Mouse (Mus musculus): ENCODE results near the gene Kcng4.

Gene Kcng4

DNA sequence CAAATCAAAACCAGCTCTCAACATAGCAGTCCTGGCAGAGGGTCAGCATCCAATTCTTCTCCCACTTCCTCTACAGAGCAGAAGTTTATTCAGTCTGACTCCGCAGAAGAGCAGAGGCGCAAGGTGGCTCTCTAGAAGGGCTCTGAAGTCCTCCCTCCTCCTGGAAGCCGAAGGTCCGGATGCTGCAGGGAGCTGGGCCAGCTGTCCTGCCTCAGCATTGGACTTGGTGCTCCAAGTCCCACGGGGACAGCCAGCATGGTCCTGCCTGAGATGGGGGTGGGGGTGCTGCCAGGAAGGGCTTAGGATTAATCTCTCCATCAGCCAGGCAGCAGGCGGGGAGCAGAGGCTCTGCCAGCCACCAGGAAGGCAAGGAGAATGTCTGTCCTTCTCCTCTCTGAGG, at the start of gene Kcng4:
Kcng4 (minus strand) TSS at position 303 of the 400 bp plus-strand sequence.
- no peak for DNase-seq

DNA sequence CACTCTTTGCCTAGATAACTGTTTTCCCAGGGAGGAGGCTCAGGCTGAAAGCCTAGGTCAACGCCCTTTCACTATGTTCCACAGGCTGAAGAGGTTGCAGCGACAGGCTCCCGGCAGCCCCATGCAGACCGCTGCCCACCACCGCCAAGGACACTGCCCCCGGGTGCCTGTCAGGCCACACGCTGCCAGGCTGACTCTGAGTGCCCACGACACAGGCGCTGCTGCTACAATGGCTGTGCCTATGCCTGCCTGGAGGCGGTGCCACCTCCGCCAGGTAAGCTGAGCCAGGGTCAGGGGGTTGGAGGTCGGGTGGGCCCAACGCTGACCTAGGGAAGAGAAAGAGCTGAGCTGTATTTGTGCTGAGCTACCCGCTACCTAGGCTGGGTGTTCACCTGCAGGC, 43.7 kb upstream of the Kcng4 start:
- no peak for DNase-seq

DNA sequence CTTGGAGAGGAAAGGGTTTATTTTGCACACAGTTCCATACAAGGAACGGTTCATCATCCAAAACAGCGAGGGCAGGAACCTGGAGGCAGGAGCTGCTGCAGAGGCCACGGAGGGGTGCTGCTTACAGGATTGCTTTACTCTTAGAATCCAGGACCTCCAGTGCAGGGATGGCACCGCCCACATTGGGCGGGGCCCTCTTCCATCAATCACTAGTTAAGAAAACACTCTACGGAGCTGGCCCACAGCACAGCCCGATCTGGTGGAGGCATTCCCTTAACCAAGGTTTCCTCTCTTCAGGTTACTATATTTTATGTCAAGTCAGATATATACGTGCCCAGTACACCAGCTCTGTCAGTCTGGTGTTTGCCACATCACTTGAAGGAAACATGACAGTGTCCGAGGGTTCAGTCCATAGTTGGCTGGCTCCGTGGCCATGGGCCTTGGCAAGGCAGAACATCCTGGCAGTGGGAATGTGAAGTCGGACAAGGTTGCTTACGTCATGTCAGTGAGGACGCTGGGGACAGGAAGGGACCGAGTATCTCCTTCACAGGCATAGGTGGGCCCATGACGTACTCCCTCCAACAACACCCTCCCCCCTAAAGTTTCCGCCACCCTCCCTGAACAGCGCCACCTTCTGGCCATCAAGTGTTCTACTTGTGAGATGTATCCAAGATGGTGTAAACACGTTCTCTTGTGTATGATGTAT, 42.8 kb upstream of the Kcng4 start:
- no peak for DNase-seq

DNA sequence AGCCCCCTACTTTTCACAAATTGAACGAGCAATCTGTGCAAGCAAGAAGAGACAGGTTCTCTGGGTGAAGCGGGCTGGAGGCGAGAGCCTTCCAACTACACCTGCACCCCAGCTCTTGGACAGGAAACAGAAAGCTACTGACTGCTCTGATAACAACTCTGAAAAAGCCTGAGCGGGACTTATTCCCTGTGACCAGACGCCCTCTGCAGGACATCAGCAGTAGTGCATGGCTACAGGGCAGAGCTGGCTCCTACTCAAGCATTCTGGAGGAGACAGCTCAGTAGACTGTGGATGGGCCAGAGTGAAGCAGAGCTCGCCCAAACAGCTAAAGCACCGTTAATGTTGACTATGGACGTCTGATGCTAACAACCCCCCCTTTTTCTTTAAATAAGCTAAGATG, 40.9 kb upstream of the Kcng4 start:
- peak; percentile 93 for DNase-seq

DNA sequence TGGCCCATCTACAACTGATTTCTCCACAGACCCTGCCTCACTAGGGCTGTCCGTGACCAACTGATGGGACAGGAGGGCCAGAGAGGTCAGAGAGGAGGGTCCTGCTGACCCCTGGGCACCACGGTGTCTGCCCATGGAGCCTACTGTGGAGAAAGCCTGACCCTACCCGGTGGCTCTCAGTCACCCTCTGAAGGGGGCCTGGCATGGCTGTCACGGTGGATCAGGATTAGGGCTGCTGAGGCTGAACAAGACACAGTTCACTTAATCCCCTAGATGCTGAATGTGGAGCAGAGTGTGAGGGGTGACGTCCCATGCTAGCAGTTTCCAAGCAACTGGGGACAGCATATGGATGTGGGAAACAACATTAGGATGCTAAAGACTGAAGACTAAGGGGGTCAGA, 40.0 kb upstream of the Kcng4 start:
- no peak for DNase-seq

DNA sequence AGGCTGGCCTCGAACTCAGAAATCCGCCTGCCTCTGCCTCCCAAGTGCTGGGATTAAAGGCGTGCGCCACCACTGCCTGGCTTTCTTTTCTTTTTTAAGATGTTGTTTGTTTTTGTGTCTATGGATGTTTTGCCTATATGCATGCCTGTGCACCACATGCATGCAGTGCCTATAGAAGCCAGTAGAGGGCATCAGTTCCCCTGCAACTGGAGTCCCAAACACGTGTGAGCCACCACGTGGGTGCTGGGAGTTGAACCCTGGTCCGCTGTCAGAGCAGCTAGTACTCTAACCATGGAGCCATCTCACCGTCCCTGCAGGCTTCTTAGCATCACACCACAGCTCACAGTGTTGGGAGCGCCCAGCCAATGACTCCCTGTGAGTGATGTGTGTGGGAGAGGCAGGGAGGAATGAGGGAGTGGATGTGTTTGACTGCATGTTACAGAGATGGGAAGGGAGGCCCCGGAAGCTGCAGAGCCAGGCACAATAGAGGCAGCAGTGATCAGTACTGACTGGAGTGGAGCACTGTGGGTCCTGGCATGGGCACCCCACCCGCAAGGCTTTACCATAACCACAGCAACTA, 38.6 kb upstream of the Kcng4 start:
- no peak for DNase-seq

DNA sequence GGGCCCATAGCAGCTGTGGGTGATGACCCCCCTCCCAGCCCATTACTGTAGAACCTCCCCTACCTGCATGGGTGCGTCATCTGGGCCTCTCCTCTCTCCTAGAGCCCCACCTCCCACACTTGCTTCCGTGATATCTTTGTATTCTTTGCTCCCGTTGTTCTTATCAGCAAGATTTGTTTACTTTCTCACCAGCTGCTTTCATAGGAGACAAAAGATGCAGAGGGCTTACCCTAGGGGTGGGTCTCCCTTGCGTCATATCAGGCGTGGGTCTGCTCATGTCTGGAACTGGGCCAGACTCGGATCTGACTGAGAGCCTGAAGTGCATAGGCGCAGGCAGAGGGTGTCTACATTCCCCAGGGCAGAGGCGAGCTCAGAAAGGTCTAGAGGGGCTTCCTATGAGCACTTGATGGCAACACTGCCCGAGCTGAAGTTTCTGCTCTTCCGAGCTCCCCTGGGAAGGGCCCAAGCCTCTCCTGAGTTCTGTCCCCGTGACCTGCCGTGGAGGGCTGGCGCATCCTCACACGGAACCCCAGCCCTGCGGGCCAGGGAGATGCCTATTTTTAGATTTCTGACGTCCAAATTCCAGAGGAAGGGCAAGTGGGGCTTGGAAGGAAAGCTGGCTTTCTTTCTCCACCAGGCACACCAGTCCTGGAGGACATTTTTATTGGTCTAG, 35.1 kb upstream of the Kcng4 start:
- no peak for DNase-seq

DNA sequence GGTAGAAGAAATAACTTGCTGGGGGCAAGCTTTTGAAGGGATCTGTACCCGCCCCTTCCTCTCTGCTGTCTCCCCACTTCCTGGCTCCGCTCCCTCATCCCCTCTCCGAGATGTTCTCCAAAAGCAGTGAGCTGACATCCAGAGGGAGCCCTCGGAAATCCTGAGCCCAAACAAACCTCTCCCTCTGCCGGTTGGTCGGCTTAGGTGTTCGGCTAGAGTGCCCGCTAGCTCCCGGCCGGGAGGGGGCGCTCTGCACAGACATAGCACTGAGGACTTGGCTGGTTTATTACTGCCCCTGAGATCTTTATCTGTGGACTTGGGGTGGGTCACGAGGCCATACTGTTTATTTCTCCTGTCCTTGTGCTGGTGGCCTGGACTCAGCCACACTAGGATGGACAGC, 33.8 kb upstream of the Kcng4 start:
- DNase-seq, result no peak

DNA sequence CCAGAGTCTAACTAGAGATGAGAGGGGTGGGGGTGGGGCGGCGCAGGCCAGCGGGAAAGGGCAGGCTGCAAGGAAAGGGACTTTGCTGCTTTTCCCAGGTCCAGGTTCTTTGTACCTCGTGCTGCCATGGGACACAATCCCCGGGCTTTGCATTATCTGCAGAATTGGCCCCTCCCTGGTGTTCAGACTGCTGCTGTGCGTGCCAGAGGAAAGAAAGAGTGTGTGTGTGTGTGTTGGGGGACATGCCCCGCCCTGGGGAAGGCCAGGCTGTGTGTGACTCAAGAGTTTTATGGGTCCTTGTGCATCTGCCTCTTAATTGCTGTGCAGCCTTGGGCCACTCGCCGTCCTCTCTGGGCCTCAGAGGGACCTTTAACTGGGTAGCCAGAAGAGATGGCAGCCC, 33.0 kb upstream of the Kcng4 start:
- DNase-seq, result no peak

DNA sequence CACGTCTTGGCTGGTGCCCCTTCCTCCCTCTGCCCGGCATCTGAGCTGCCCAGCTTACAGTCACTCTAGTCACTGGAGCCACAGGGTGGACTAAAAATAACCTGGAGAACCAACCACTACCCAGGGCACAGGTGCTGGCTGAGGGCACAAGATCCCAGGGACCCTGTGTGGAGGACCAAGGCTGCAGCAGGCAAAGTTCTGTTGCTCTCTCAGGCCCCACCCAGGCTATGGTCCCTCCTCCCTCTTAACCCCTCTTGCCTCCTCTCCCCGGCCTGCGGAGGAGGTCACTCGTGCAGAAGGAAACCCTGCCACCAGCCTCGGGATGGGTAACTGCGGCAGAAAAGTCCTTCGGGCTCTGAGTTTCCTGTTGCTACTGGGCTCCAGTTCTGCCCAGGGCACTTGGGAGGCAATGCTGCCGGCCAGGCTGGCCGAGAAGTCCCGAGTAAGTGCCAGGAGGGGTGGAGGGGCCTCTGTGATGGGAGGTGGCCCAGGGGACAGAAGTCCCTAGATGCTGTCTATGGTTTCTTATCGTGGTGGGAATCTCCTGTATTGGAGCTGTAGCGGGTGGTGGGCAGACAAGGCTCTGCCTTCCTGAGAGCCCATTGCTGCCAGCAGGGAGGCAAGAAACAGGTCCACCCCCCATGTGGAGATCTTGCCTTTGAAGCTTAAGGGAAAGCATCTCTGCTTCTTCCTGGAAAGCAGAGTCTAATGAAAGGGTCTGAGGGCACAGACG, 30.9 kb upstream of the Kcng4 start, which contains the start of gene Wfdc1:
Wfdc1 (plus strand) TSS at position 147 of the 733 bp plus-strand sequence.
- no peak for DNase-seq

DNA sequence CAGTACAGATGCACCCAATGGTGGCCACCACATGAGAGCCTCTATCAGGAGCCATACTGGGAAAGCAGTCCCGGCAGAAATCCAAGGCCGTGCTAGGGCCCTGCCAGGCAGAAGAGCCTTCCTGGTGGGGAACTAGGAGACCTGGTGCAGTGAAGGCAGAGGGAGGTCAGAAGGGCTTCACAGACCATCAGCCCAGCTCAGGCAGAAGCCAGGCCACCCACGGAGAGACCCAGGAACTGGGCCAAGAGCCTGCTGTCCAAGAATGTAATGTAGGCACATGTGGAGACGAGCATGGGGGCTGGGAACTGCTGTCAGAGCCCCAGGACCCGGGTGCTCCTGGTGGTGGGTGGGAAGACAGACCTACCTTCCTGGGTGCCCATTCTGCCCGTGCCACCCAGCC, 29.8 kb upstream of the Kcng4 start:
- DNase-seq, result no peak

DNA sequence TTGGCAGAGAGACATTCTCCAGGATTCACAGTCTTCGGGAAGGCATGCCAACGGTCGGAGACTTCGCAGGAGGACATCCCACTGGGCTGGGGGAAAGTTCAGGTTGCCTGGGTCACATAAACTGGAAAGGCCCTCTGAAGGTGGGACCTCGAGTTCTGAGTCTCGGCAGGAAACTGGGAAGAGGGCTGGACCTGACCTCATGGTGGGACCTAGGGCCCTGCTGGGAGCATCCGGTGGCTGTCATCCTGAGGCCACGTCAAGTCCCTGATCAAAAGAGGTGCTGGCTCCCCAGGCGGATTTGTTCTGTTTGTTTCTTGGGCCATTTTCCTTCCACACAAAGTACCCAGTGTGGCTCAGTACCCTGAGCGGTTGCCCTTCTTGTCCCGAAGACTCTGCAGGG, 28.0 kb upstream of the Kcng4 start:
- DNase-seq, result no peak

DNA sequence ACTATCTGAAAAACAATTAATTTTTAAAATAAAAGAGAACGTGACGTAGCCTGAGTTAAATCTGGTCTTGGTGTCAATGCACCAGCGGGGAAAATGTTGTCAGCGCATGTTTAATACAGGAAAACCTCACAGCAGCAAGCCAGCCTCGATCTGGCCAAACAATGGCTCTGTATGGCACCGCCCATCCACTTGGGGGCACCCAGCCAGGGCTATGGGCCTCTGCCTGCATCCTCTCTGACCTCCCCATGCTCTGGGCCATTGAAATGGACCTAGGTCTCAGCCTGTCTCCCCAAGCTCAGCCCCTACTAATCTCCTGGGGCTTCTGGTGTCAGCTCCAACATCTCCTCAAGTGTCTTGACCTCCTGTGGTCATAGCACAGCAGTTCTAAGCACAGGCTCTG, 26.4 kb upstream of the Kcng4 start:
- no peak for DNase-seq

DNA sequence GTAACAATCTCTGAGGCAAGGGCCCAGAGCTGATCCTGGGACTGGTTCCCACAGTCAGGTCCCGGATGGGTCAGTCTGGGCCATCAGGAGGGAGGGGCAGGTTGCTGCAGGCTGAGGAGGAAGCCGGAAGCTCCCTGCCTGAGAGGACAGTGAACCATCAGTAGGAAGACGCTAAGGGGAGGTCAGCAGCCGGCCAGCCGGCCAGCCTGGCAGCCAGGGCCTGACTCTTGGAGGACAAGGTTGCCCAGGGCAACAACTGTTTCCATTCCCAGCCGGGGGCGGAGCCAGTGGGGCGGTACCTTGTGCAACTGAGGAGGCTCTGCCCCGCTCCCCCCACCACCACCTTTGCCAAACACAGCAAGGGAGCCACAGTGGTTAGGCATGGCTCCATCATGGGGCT, 25.6 kb upstream of the Kcng4 start:
- no peak for DNase-seq

DNA sequence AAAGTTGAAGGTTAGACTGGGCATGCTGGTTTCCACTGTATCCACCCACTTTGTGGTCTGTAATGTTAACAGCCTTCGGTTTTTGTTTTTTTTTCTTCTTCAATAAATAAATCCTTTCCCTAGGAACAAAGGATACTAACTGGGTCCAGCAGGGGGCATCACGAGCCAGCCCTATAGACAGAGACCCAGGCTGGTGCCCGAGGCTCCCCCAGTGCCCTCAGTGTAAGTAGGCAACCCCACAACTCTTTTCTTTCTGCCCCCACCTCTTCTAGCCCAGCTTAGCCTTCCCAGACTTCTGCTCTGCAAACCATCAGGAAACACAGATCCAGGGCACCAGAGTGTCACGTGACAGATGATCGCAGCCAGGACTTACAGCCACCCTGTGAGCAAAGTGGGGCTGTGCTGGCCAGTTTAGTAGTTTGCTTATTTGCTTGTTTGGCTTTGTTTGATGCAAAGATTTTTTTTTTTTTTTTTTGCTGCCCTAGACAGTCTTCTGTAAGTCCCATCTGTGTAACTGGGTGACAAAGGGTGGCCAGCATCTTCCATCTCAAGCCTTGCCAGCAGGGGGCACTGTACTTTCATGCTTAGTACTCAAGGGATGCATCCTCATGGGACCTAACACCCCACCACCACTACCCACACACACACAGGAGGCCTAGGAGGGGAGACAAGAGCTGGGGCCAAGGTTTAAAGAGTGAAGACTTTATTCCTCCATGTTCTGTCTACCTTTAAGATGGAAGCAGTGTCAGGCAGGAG, 21.4 kb upstream of the Kcng4 start:
- no peak for DNase-seq

DNA sequence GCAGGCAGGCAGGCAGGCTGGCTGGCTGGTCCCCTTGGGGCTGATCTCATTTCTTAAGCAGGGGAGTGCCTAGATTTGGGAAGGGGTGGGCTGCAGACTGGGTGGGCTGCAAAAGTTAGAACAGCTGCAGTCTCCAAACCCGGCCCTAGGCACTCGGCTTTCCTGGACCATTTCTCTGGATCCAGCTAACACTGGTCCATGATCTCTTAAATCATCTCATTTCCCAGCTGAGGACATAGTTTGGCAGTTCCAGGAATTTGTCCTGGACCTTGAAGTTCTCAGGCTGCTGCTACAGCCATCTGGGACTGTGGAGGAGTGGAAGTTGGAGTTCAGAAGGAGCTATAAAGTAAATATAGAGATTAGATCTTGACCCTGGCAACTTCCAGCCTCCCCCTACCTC, 15.8 kb upstream of the Kcng4 start:
- DNase-seq, result no peak

DNA sequence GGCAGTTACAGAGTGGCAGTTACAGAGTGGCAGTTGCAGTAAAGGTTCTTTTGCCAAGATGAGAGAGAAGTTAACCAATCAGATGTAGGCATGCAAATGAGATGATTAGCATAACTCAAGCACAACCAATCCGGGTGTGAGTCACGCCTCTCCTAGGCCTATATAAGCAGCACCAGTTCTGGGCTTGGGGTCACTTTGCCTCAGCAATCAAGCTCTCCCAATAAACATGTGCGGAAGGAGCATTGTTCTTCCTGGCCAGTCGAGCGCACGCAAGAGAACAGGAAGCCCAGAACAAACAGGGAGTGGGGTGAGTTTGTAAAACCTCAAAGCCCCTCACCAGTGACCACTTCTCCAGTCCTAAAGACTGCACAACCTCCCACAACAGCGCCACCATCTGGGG, 11.4 kb upstream of the Kcng4 start:
- no peak for DNase-seq

DNA sequence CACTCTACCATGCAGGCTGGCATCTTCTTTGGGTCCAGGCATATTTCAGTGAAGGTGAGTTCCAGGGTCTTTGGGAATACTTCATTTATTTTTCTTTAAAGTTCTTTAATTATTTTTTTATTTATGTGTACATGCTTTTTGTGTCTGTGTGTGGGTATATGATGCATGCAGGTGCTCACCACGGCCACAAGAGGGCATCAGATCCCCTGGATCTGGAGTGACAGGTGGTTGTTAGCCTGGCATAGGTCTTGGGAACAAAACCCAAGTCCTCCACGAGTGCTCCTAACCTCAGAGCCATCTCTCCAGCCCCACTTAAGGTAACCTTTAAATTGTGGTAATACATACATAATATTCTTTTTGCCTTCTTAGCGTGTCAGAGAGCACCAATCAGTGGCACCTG, 10.7 kb upstream of the Kcng4 start:
- no peak for DNase-seq

DNA sequence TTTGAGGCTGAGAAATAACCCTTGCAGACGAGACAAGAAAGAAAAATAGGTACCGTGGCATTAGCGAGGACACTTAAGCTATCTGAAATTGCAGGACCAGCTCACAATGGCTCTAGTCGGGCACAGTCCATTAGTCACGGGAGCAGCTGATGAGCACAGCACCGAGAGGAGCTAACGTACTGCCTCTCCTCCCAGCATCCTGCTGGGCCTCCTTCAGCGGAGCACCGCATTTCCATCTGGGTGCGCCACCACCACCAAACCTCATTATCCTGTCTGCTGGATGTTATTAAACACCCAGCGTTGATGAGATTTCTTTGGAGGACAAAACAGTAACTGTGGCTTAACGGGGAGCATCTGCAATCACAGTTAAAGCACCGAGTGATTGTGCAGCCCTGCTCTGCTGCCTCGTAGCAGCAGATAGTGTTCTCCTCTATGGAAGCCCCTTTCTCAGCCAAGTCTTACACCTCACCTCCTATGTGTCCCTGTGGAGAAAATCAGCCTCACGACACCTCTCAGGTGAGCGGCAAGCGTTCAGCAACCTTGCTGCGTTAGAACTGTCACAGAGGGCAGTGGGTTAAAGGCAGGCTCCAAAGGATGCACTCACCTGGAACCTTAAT, 9.6 kb upstream of the Kcng4 start:
- no peak for DNase-seq

DNA sequence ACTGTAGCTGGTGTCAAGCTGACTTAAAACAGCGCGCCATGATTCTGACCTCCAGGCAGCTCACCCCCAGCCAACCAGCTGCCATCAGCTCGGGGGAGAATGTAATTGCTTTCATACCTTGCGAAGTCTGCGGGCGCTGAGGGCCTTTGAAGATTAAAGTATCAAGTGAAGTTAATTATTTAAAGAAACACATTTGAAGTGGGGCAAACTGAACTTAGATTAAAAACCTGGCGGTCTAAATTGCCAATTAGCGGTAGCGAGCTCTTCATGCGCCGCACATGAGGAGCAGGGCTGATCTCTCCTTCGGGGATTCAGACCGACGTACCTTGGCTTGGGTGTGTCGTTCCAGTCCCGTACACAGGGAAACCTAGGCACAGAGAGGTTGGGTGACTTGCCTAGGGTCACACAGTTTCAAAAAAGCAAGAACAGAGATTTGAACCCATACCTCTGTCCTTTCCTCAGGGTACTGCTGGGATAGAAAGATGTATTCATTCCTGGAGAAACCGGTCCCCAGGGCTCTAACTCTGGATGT, 9.0 kb upstream of the Kcng4 start:
- no peak for DNase-seq

DNA sequence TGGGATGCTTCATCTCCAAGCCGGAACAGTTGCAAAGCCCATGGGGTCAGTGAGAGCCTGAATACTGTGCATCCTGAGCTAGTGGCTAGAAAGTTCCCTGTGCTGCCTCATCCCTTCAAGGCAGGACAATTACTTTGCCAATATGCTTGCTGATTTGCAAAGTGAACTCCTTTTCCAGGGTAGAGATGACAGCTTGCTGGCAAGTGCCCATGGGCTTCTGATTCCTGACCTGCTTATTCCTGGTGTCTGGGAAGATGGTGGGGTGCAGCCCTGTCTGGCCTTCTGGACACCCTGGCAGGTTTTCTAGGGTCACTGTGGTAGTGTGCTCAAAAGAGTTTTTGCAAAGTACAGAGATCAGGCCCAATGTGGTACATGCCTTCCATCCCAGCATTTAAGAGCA, 7.5 kb upstream of the Kcng4 start:
- DNase-seq, result peak; percentile 37

DNA sequence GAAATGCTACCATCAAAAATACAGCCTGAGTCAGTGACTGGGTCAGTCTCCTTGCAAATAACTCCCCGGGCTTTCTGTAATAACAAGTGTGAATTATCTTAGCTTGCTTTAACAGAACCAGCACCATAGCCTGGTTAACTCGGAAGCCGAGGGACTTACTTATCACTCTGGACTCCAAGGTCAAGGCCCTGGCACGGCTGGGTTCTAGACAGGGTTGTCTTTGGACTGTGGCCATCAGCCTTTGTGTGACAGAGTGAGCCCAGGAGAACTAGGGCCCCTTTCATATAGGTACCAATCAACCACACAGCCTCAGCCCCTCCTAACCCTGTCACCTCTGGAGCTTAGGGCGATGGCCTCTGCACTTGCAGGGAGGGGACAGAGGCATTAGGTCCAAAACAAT, 5.6 kb upstream of the Kcng4 start:
- DNase-seq, result no peak

Data from cerebellum, adult 9-10 months (tissue).